Mouse (Mus musculus): ENCODE data around the gene Rcc2. TPM values are rescaled to one million over a fixed set of nuclear protein-coding genes. Genes with fewer than 3 reads are reported as not detected.

Gene Rcc2
- polyA plus RNA-seq, 2 experiments, result 16.5 to 50.3 TPM

DNA sequence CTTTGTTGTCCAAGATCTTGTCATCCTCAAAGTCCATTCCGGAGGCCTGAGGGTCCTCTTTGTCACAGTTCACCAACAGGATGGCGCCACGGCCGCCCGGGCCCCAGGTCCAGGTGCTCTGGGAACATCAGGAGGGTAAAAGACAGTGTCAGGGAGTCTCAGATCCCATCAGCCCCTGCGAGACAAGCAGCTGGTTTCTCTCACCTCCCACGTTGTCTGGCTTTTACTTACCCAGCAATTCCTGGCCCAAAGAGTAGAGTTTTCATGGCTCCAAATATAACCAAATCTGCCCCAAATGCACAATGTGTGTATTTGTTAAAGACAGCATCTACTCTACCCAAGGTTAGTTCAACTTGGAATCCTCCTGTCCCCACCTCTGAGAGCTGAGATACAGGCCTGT, 61.3 kb downstream of the Rcc2 start:
- Histone ChIP-seq H3K27ac (no peak overlapping the region), H3K4me1 (replicated peaks; ENCODE audit: control insufficient read depth in 2 of 2, insufficient read depth in 2 of 2, low read length in 1 of 2) (no peaks in the 10 kb centered on the region), H3K4me2 (ENCODE audit: low read depth) (no peak overlapping the region), H3K4me3 (ENCODE audit: insufficient read depth in 1 of 2, low read depth in 2 of 2, low read length in 2 of 2) (no peak overlapping the region), H3K9ac (replicated peaks) (no peak overlapping the region), H3K27me3 (ENCODE audit: control insufficient read depth, insufficient read depth, low read length) (no peaks in the 10 kb centered on the region), H3K36me3 (replicated peaks; ENCODE audit: control insufficient read depth, insufficient read depth, low read depth) (no peaks in the 10 kb centered on the region), H3K9me3 (ENCODE audit: control insufficient read depth, low read length) (no peaks in the 10 kb centered on the region)
- DNase-seq (ENCODE audit: low read depth in 3 of 3, low spot score in 3 of 3) (no peak), ATAC-seq (ENCODE audit: insufficient read depth) (no peak)
- TF ChIP-seq CTCF (IDR thresholded peaks at IDR 0.05; ENCODE audit: low read depth), result no peak
- no peak for TF ChIP-seq EP300 (IDR thresholded peaks at IDR 0.05; ENCODE audit: low read depth)
- WGBS (ENCODE audit: insufficient replicate concordance), result 63% methylated on average over 7 of the region's 7 CpGs

DNA sequence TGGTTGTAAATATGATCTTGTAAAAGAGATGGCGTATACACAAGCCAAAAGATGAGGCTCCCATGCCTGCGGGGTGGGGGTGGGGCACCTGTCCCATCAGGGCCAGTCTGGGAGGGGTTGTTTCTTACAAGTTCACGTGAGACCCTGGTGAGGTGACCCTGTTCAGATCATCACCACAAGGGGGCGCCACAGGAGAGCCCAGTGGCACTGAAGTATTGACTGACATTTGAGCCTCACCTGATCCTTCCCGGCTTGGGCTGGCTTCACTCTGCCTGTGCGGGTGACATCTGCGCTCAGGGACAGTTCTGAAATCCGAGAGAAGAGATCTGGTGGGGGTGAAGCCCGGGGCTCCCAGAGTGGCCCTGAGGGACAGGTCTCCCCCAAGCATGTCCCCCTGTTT, 62.8 kb downstream of the Rcc2 start:
- no peaks in the 10 kb centered on the region for H3K4me1 ChIP-seq (replicated peaks; ENCODE audit: control insufficient read depth in 2 of 2, insufficient read depth in 2 of 2, low read length in 1 of 2)
- DNase-seq (ENCODE audit: low read depth in 3 of 3, low spot score in 3 of 3) (peak in 1 of 3 experiments; percentile 31), ATAC-seq (ENCODE audit: insufficient read depth) (no peak)
- no peak overlapping the region for H3K27ac ChIP-seq
- no peaks in the 10 kb centered on the region for H3K36me3 ChIP-seq (replicated peaks; ENCODE audit: control insufficient read depth, insufficient read depth, low read depth)
- no peak overlapping the region for H3K4me2 ChIP-seq (ENCODE audit: low read depth)
- no peaks in the 10 kb centered on the region for H3K9me3 ChIP-seq (ENCODE audit: control insufficient read depth, low read length)
- no peak overlapping the region for H3K4me3 ChIP-seq (ENCODE audit: insufficient read depth in 1 of 2, low read depth in 2 of 2, low read length in 2 of 2)
- 11% methylated on average over 9 of the region's 9 CpGs for WGBS (ENCODE audit: insufficient replicate concordance)
- no peaks in the 10 kb centered on the region for H3K27me3 ChIP-seq (ENCODE audit: control insufficient read depth, insufficient read depth, low read length)
- TF ChIP-seq EP300 (IDR thresholded peaks at IDR 0.05; ENCODE audit: low read depth) (no peak), CTCF (IDR thresholded peaks at IDR 0.05; ENCODE audit: low read depth) (peak; percentile 88)
- H3K9ac ChIP-seq (replicated peaks), result no peak overlapping the region

DNA sequence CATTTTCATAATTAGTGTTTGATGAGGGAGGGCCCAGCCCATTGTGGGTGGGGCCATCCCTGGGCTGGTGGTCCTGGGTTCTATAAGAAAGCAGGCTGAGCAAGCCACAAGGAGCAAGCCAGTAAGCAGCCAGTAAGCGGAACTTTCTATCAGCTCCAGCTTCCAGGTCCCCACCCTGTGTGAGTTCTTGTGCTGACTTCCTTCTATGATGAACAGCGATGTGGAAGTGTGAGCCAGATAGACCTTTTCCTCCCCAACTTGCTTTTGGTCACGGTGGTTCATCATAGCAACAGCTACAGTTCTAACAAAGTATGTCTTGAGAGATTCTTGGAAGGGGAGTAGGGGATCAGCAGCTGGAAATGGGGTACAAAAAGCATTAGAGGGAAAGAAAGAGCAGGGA, 65.6 kb downstream of the Rcc2 start:
- 24% methylated on average over 3 of the region's 3 CpGs for WGBS (ENCODE audit: insufficient replicate concordance)
- H3K4me3 ChIP-seq (ENCODE audit: insufficient read depth in 1 of 2, low read depth in 2 of 2, low read length in 2 of 2), result no peak overlapping the region
- DNase-seq (ENCODE audit: low read depth in 3 of 3, low spot score in 3 of 3), result no peak
- H3K4me1 ChIP-seq (replicated peaks; ENCODE audit: control insufficient read depth in 2 of 2, insufficient read depth in 2 of 2, low read length in 1 of 2), result peaks cover 0 to 2% of the 10 kb centered on the region in 2 experiments; a peak in 2 of 4 replicates
- no peaks in the 10 kb centered on the region for H3K27me3 ChIP-seq (ENCODE audit: control insufficient read depth, insufficient read depth, low read length)
- no peak overlapping the region for H3K27ac ChIP-seq
- no peaks in the 10 kb centered on the region for H3K36me3 ChIP-seq (replicated peaks; ENCODE audit: control insufficient read depth, insufficient read depth, low read depth)
- no peaks in the 10 kb centered on the region for H3K9me3 ChIP-seq (ENCODE audit: control insufficient read depth, low read length)
- no peak overlapping the region for H3K9ac ChIP-seq (replicated peaks)
- TF ChIP-seq CTCF (IDR thresholded peaks at IDR 0.05; ENCODE audit: low read depth), result no peak
- no peak for TF ChIP-seq EP300 (IDR thresholded peaks at IDR 0.05; ENCODE audit: low read depth)
- H3K4me2 ChIP-seq (ENCODE audit: low read depth), result no peak overlapping the region
- ATAC-seq (ENCODE audit: insufficient read depth), result no peak

DNA sequence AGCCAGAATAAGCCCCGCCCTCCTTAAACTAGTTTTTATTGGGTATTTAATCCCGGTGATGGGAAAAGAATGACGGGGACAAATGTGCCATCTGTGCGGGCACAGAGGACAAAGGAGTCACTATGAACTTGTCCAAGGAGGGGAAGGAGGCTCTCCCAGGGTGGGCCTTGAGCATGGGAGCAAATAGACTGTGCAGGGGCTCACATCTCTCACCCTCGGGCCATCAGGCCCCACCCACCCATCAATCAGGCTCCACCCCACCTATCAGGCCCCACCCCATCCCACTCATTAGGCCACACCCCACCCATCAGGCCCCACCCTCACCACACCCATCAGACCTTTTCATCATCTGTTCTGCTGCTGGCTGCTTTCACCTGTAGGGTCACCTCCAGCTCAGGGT, 68.6 kb downstream of the Rcc2 start:
- H3K4me1 ChIP-seq (replicated peaks; ENCODE audit: control insufficient read depth in 2 of 2, insufficient read depth in 2 of 2, low read length in 1 of 2), result peaks cover 0 to 2% of the 10 kb centered on the region in 2 experiments; a peak in 2 of 4 replicates
- H3K4me3 ChIP-seq (ENCODE audit: insufficient read depth in 1 of 2, low read depth in 2 of 2, low read length in 2 of 2), result no peak overlapping the region
- H3K27ac ChIP-seq, result no peak overlapping the region
- H3K27me3 ChIP-seq (ENCODE audit: control insufficient read depth, insufficient read depth, low read length), result no peaks in the 10 kb centered on the region
- no peaks in the 10 kb centered on the region for H3K9me3 ChIP-seq (ENCODE audit: control insufficient read depth, low read length)
- no peak for TF ChIP-seq CTCF (IDR thresholded peaks at IDR 0.05; ENCODE audit: low read depth)
- TF ChIP-seq EP300 (IDR thresholded peaks at IDR 0.05; ENCODE audit: low read depth), result no peak
- H3K4me2 ChIP-seq (ENCODE audit: low read depth), result no peak overlapping the region
- ATAC-seq (ENCODE audit: insufficient read depth) (no peak), DNase-seq (ENCODE audit: low read depth in 3 of 3, low spot score in 3 of 3) (no peak)
- H3K36me3 ChIP-seq (replicated peaks; ENCODE audit: control insufficient read depth, insufficient read depth, low read depth), result no peaks in the 10 kb centered on the region
- 70% methylated on average over 5 of the region's 5 CpGs for WGBS (ENCODE audit: insufficient replicate concordance)
- H3K9ac ChIP-seq (replicated peaks), result no peak overlapping the region

GRCm38 (mm10) chr4:140770433-140770832, 70.1 kb downstream of the Rcc2 start:
- Histone ChIP-seq H3K4me1 (replicated peaks; ENCODE audit: control insufficient read depth in 2 of 2, insufficient read depth in 2 of 2, low read length in 1 of 2) (peaks cover 0 to 2% of the 10 kb centered on the region in 2 experiments; a peak in 2 of 4 replicates), H3K4me2 (ENCODE audit: low read depth) (peak overlapping the region; percentile 45), H3K27ac (no peak overlapping the region), H3K4me3 (ENCODE audit: insufficient read depth in 1 of 2, low read depth in 2 of 2, low read length in 2 of 2) (peak overlapping the region; percentile 5 to 45), H3K27me3 (ENCODE audit: control insufficient read depth, insufficient read depth, low read length) (no peaks in the 10 kb centered on the region), H3K9ac (replicated peaks) (no peak overlapping the region), H3K36me3 (replicated peaks; ENCODE audit: control insufficient read depth, insufficient read depth, low read depth) (no peaks in the 10 kb centered on the region), H3K9me3 (ENCODE audit: control insufficient read depth, low read length) (no peaks in the 10 kb centered on the region)
- DNase-seq (ENCODE audit: low read depth in 3 of 3, low spot score in 3 of 3) (no peak), ATAC-seq (ENCODE audit: insufficient read depth) (peak; percentile 57; the same call in 1 of the 2 replicates)
- WGBS (ENCODE audit: insufficient replicate concordance), result 7% methylated on average over 13 of the region's 13 CpGs
- TF ChIP-seq CTCF (IDR thresholded peaks at IDR 0.05; ENCODE audit: low read depth) (no peak), EP300 (IDR thresholded peaks at IDR 0.05; ENCODE audit: low read depth) (no peak)
